Mouse (Mus musculus): ENCODE results near the gene Plcd3. TPM values are rescaled to one million over a fixed set of nuclear protein-coding genes. Genes with fewer than 3 reads are reported as not detected.
A peak's percentile ranks its signal among the peaks of the same experiment; 100 is the strongest.

Plcd3 gene
- polyA plus RNA-seq, 1 experiment from 2014 or later = 1.0 TPM

DNA sequence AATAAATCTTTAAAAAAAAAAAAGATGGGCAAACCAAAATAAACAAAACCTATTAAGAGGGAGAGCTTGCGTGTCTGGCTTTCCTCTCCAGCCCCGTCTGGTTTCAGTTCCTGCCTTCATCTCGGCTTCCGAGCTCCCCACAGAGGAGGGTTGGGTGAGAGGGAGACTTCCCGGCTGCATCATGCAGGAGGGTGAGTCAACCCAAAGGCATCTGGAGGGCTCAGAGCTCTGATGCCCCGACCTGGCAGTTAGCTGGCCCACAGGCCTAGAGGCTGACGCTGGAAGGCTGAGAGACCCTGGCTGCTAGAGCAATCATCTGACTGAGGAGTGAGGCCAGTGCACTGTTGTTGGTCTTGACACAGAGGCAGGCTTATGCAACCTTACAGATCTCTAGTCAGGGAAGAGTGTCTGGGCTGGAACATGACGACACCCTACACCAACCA lies 50.2 kb downstream of the Plcd3 start:
- no peak for TF ChIP-seq CTCF (IDR thresholded peaks at IDR 0.05; ENCODE audit: low read depth)
- peak; percentile 22; the same call in 1 of the 2 replicates for ATAC-seq
- Histone ChIP-seq H3K4me3 (ENCODE audit: low read depth, low read length) (no peak overlapping the region), H3K4me1 (replicated peaks; ENCODE audit: control insufficient read depth, insufficient read depth, low read length) (no peaks in the 10 kb centered on the region), H3K9me3 (ENCODE audit: control insufficient read depth) (no peaks in the 10 kb centered on the region), H3K36me3 (ENCODE audit: control insufficient read depth, insufficient read depth) (peaks cover 61% of the 10 kb centered on the region), H3K9ac (ENCODE audit: low read depth, low read length) (no peak overlapping the region), H3K27me3 (replicated peaks; ENCODE audit: control insufficient read depth, insufficient read depth, low read length) (no peaks in the 10 kb centered on the region), H3K4me2 (replicated peaks; ENCODE audit: low read depth) (no peak overlapping the region), H3K27ac (ENCODE audit: low read depth, low read length) (no peak overlapping the region; the same call in 1 of the 2 replicates)
- WGBS = 44% methylated on average over 8 of the region's 8 CpGs

DNA sequence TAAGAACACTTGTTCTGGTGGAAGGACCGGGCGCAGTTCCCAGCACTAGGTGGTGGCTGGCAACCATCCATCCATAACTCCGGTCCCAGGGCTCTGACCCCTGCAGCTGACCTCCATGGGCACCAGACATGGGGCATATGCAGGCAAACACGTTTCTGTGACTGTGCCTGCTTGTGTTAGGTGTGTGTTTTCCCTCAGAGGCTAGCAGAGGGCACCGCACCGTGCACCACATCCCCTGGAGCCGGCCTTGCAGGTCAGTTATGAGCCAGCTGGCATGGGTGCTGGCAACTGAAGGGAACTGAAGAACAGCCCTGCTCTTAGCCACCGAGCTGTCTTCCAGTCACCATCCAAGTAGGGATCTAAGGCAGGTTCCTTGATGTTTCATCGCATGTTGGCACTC lies 51.3 kb downstream of the Plcd3 start:
- no peak overlapping the region for H3K4me3 ChIP-seq (ENCODE audit: low read depth, low read length)
- no peak overlapping the region for H3K4me2 ChIP-seq (replicated peaks; ENCODE audit: low read depth)
- peaks cover 61% of the 10 kb centered on the region for H3K36me3 ChIP-seq (ENCODE audit: control insufficient read depth, insufficient read depth)
- ATAC-seq = no peak
- no peak for TF ChIP-seq CTCF (IDR thresholded peaks at IDR 0.05; ENCODE audit: low read depth)
- no peak overlapping the region for H3K9ac ChIP-seq (ENCODE audit: low read depth, low read length)
- H3K27me3 ChIP-seq (replicated peaks; ENCODE audit: control insufficient read depth, insufficient read depth, low read length) = no peaks in the 10 kb centered on the region
- WGBS = 93% methylated on average over 9 of the region's 9 CpGs
- H3K27ac ChIP-seq (ENCODE audit: low read depth, low read length) = no peak overlapping the region
- no peaks in the 10 kb centered on the region for H3K4me1 ChIP-seq (replicated peaks; ENCODE audit: control insufficient read depth, insufficient read depth, low read length)
- H3K9me3 ChIP-seq (ENCODE audit: control insufficient read depth) = no peaks in the 10 kb centered on the region

GRCm38 (mm10) chr11:103049611-103050010 lies 51.8 kb downstream of the Plcd3 start:
- no peaks in the 10 kb centered on the region for H3K9me3 ChIP-seq (ENCODE audit: control insufficient read depth)
- WGBS = 84% methylated on average over 5 of the region's 5 CpGs
- H3K4me3 ChIP-seq (ENCODE audit: low read depth, low read length) = no peak overlapping the region
- no peak for TF ChIP-seq CTCF (IDR thresholded peaks at IDR 0.05; ENCODE audit: low read depth)
- H3K36me3 ChIP-seq (ENCODE audit: control insufficient read depth, insufficient read depth) = peaks cover 64% of the 10 kb centered on the region
- H3K4me2 ChIP-seq (replicated peaks; ENCODE audit: low read depth) = no peak overlapping the region
- no peak overlapping the region for H3K27ac ChIP-seq (ENCODE audit: low read depth, low read length)
- no peak for ATAC-seq
- H3K4me1 ChIP-seq (replicated peaks; ENCODE audit: control insufficient read depth, insufficient read depth, low read length) = no peaks in the 10 kb centered on the region
- no peak overlapping the region for H3K9ac ChIP-seq (ENCODE audit: low read depth, low read length)
- no peaks in the 10 kb centered on the region for H3K27me3 ChIP-seq (replicated peaks; ENCODE audit: control insufficient read depth, insufficient read depth, low read length)

- Histone ChIP-seq H3K4me2 (replicated peaks; ENCODE audit: low read depth) (no peak overlapping the region), H3K4me3 (ENCODE audit: low read depth, low read length) (no peak overlapping the region), H3K36me3 (ENCODE audit: control insufficient read depth, insufficient read depth) (peaks cover 57% of the 10 kb centered on the region), H3K27ac (ENCODE audit: low read depth, low read length) (no peak overlapping the region), H3K9ac (ENCODE audit: low read depth, low read length) (no peak overlapping the region), H3K27me3 (replicated peaks; ENCODE audit: control insufficient read depth, insufficient read depth, low read length) (no peaks in the 10 kb centered on the region), H3K4me1 (replicated peaks; ENCODE audit: control insufficient read depth, insufficient read depth, low read length) (no peaks in the 10 kb centered on the region), H3K9me3 (ENCODE audit: control insufficient read depth) (no peaks in the 10 kb centered on the region)
- ATAC-seq = no peak
- WGBS = 68% methylated on average over 8 of the region's 8 CpGs
- no peak for TF ChIP-seq CTCF (IDR thresholded peaks at IDR 0.05; ENCODE audit: low read depth)
Observed at GRCm38 (mm10) chr11:103046286-103046685, 55.2 kb downstream of the Plcd3 start.

DNA sequence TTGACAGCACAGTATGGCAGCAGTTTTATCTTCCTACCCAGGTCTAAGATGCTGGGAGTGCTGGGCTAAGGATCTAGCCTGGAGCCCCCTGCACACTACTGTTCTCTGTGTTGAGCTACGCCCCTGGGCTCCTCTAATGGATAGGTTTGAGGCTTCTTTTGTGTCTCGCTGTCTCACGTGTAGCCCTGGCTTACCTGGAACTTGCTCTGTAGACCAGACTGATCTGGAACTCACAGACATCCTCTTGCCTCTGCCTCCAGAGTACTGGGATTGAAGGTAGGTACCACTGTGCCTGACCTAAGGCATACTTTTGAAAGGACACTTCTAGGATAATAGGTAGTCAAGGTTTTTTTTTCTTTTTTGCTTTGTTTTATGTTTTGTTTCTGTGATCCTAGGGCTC lies 57.5 kb downstream of the Plcd3 start:
- H3K9ac ChIP-seq (ENCODE audit: low read depth, low read length) = no peak overlapping the region
- 95% methylated on average over 3 of the region's 3 CpGs for WGBS
- TF ChIP-seq CTCF (IDR thresholded peaks at IDR 0.05; ENCODE audit: low read depth) = no peak

GRCm38 (mm10) chr11:103042828-103043227 lies 58.6 kb downstream of the Plcd3 start:
- Histone ChIP-seq H3K9me3 (ENCODE audit: control insufficient read depth) (no peaks in the 10 kb centered on the region), H3K4me2 (replicated peaks; ENCODE audit: low read depth) (no peak overlapping the region), H3K36me3 (ENCODE audit: control insufficient read depth, insufficient read depth) (peaks cover 43% of the 10 kb centered on the region), H3K9ac (ENCODE audit: low read depth, low read length) (no peak overlapping the region), H3K27ac (ENCODE audit: low read depth, low read length) (no peak overlapping the region), H3K4me1 (replicated peaks; ENCODE audit: control insufficient read depth, insufficient read depth, low read length) (no peaks in the 10 kb centered on the region), H3K27me3 (replicated peaks; ENCODE audit: control insufficient read depth, insufficient read depth, low read length) (no peaks in the 10 kb centered on the region), H3K4me3 (ENCODE audit: low read depth, low read length) (no peak overlapping the region)
- 75% methylated on average over 4 of the region's 4 CpGs for WGBS
- no peak for ATAC-seq
- TF ChIP-seq CTCF (IDR thresholded peaks at IDR 0.05; ENCODE audit: low read depth) = peak; percentile 12; the same call in 1 of the 2 replicates

More for the DNA sequence above, 57.5 kb downstream of the Plcd3 start:
- no peak for ATAC-seq
- H3K27me3 ChIP-seq (replicated peaks; ENCODE audit: control insufficient read depth, insufficient read depth, low read length) = no peaks in the 10 kb centered on the region
- peaks cover 43% of the 10 kb centered on the region for H3K36me3 ChIP-seq (ENCODE audit: control insufficient read depth, insufficient read depth)
- H3K4me3 ChIP-seq (ENCODE audit: low read depth, low read length) = no peak overlapping the region
- H3K4me2 ChIP-seq (replicated peaks; ENCODE audit: low read depth) = no peak overlapping the region
- H3K4me1 ChIP-seq (replicated peaks; ENCODE audit: control insufficient read depth, insufficient read depth, low read length) = no peaks in the 10 kb centered on the region
- no peak overlapping the region for H3K27ac ChIP-seq (ENCODE audit: low read depth, low read length)
- no peaks in the 10 kb centered on the region for H3K9me3 ChIP-seq (ENCODE audit: control insufficient read depth)

GRCm38 (mm10) chr11:103038037-103038436 lies 63.4 kb downstream of the Plcd3 start:
- no peak for TF ChIP-seq CTCF (IDR thresholded peaks at IDR 0.05; ENCODE audit: low read depth)
- no peaks in the 10 kb centered on the region for H3K4me1 ChIP-seq (replicated peaks; ENCODE audit: control insufficient read depth, insufficient read depth, low read length)
- peaks cover under 1% of the 10 kb centered on the region; the same call in 1 of the 2 replicates for H3K36me3 ChIP-seq (ENCODE audit: control insufficient read depth, insufficient read depth)
- H3K4me2 ChIP-seq (replicated peaks; ENCODE audit: low read depth) = no peak overlapping the region
- H3K4me3 ChIP-seq (ENCODE audit: low read depth, low read length) = no peak overlapping the region
- 81% methylated on average over 6 of the region's 6 CpGs for WGBS
- ATAC-seq = no peak
- no peaks in the 10 kb centered on the region for H3K9me3 ChIP-seq (ENCODE audit: control insufficient read depth)
- no peak overlapping the region for H3K9ac ChIP-seq (ENCODE audit: low read depth, low read length)
- no peaks in the 10 kb centered on the region for H3K27me3 ChIP-seq (replicated peaks; ENCODE audit: control insufficient read depth, insufficient read depth, low read length)
- H3K27ac ChIP-seq (ENCODE audit: low read depth, low read length) = no peak overlapping the region
